Mouse (Mus musculus) forebrain, embryonic 10.5 days (tissue): Measurements from ENCODE around the gene Socs7. TPM values are rescaled to one million over a fixed set of nuclear protein-coding genes. Genes with fewer than 3 reads are reported as not detected.

ENCODE experiments used
- DNase-seq: peaks from one replicate; pipeline ENCODE4 v3.0.0-alpha.2; 2017; ENCODE audit warnings: low spot score; ENCODE audit errors: extremely low spot score
- H3K27ac ChIP-seq: fragments of 300-500 bp; sonication (generic); 2 replicates; pipeline ENCODE4 v1.5.1; 2016; ENCODE audit warnings: mild to moderate bottlenecking
- H3K27me3 ChIP-seq: fragments of 300-500 bp; sonication (generic); 2 replicates; pipeline ENCODE4 v1.6.1; 2016; ENCODE audit warnings: mild to moderate bottlenecking; ENCODE audit not compliant: poor library complexity, severe bottlenecking
- H3K36me3 ChIP-seq: fragments of 300-500 bp; sonication (generic); replicated peaks from 2 replicates; pipeline ENCODE4 v1.6.1; 2016; ENCODE audit warnings: mild to moderate bottlenecking, moderate library complexity
- H3K4me1 ChIP-seq: fragments of 300-500 bp; sonication (generic); 2 replicates; pipeline ENCODE4 v1.6.1; 2016
- H3K4me3 ChIP-seq: fragments of 300-500 bp; sonication (generic); 2 replicates; pipeline ENCODE4 v1.5.1; 2016; ENCODE audit warnings: mild to moderate bottlenecking, moderate library complexity
- H3K9me3 ChIP-seq: fragments of 300-500 bp; sonication (generic); 2 replicates; pipeline ENCODE4 v1.6.1; 2016; ENCODE audit warnings: mild to moderate bottlenecking, moderate library complexity
- WGBS: fragments of 180-500 bp; shearing (Covaris S2); methylation state at CpG from one replicate; pipeline ENCODE4 v1.1.7; 2016; 5-methylcytosine and 5-hydroxymethylcytosine counted together
- polyA plus RNA-seq: library from polyadenylated mRNA; unstranded; fragments of >200 nt; fragmentation: Nextera tagmentation; extraction: Ambion mirVana; gene quantifications from 2 replicates; pipeline ENCODE4 v1.2.1, GENCODE M21; 2016

Gene Socs7
- polyA plus RNA-seq, 1 experiment from 2014 or later = 4.2 TPM

GRCm38 (mm10) chr11:97445999-97446511 is 83.7 kb downstream of the Socs7 start:
- no peak for DNase-seq
- Histone ChIP-seq H3K4me3 (no peak overlapping the region), H3K27ac (peak overlapping the region; percentile 70; the same call in 1 of the 2 replicates), H3K27me3 (peaks cover 18% of the 10 kb centered on the region), H3K36me3 (peaks cover 32% of the 10 kb centered on the region), H3K4me1 (peaks cover 48% of the 10 kb centered on the region), H3K9me3 (no peaks in the 10 kb centered on the region)
- WGBS = 67% methylated on average over 4 of the region's 4 CpGs

GRCm38 (mm10) chr11:97447979-97448378 is 85.6 kb downstream of the Socs7 start:
- no peak overlapping the region for H3K27ac ChIP-seq
- H3K9me3 ChIP-seq = no peaks in the 10 kb centered on the region
- no peaks in the 10 kb centered on the region for H3K27me3 ChIP-seq
- H3K4me3 ChIP-seq = no peak overlapping the region
- DNase-seq = no peak
- 82% methylated on average over 7 of the region's 7 CpGs for WGBS
- peaks cover 49% of the 10 kb centered on the region for H3K36me3 ChIP-seq
- H3K4me1 ChIP-seq = peaks cover 38% of the 10 kb centered on the region

Other genes starting within 250 kb of the Socs7 start
- 0.23 and 0.37 TPM in 2 replicates for gene Tbx21, start 247.2 kb upstream of the Socs7 start, polyA plus RNA-seq
- gene Tbkbp1, start 211.1 kb upstream of the Socs7 start, polyA plus RNA-seq = 3.9 and 4.0 TPM in 2 replicates
- 98.3 and 99.9 TPM in 2 replicates for gene Kpnb1, start 174.7 kb upstream of the Socs7 start, polyA plus RNA-seq
- 96.2 and 101 TPM in 2 replicates for gene Npepps, start 81.9 kb upstream of the Socs7 start, polyA plus RNA-seq
- gene Mrpl45, start 46.8 kb upstream of the Socs7 start, polyA plus RNA-seq = 66.5 and 69.5 TPM in 2 replicates
- gene Gpr179, start 10.5 kb upstream of the Socs7 start, polyA plus RNA-seq = 0.01 and 0.04 TPM in 2 replicates
- 1.6 and 2.2 TPM in 2 replicates for gene Arhgap23, start 53.0 kb downstream of the Socs7 start, polyA plus RNA-seq
- gene 4933428G20Rik, start 137.8 kb downstream of the Socs7 start, polyA plus RNA-seq = 0.30 and 0.41 TPM in 2 replicates
- gene Srcin1, start 213.6 kb downstream of the Socs7 start, polyA plus RNA-seq = 0.91 and 1.1 TPM in 2 replicates